Mouse (Mus musculus): ENCODE measurements around the gene Ccdc105. TPM values are rescaled to one million over a fixed set of nuclear protein-coding genes. Genes with fewer than 3 reads are reported as not detected.

The Ccdc105 gene
- polyA plus RNA-seq, 2 experiments: not detected

- H3K4me3 ChIP-seq (ENCODE audit: insufficient read depth in 1 of 2, low read depth in 2 of 2, low read length in 2 of 2): no peak within 1 kb of the TSS
- H3K4me1 ChIP-seq (replicated peaks; ENCODE audit: control insufficient read depth in 2 of 2, insufficient read depth in 2 of 2, low read length in 1 of 2): no peaks in the 10 kb centered on the region
- no peaks in the 10 kb centered on the region for H3K36me3 ChIP-seq (replicated peaks; ENCODE audit: control insufficient read depth, insufficient read depth, low read depth)
- DNase-seq (ENCODE audit: low read depth in 3 of 3, low spot score in 3 of 3): no peak
- H3K9me3 ChIP-seq (ENCODE audit: control insufficient read depth, low read length): no peaks in the 10 kb centered on the region
- TF ChIP-seq EP300 (IDR thresholded peaks at IDR 0.05; ENCODE audit: low read depth) (no peak), CTCF (IDR thresholded peaks at IDR 0.05; ENCODE audit: low read depth) (no peak)
- no peaks in the 10 kb centered on the region for H3K27me3 ChIP-seq (ENCODE audit: control insufficient read depth, insufficient read depth, low read length)
- H3K4me2 ChIP-seq (ENCODE audit: low read depth): no peak within 1 kb of the TSS
- 49% methylated on average over 11 of the region's 11 CpGs for WGBS (ENCODE audit: insufficient replicate concordance)
- no peak within 1 kb of the TSS for H3K9ac ChIP-seq (replicated peaks)
- no peak within 1 kb of the TSS for H3K27ac ChIP-seq
- ATAC-seq (ENCODE audit: insufficient read depth): no peak
These were observed 34.8 kb downstream of the Ccdc105 start, which contains the start of gene Casp14 for GRCm38 (mm10) chr10:78718056-78718455. Gene Casp14 (minus strand): TSS chr10:78718294.

GRCm38 (mm10) chr10:78716231-78716630 is 36.6 kb downstream of the Ccdc105 start:
- Histone ChIP-seq H3K9ac (replicated peaks) (no peak overlapping the region), H3K4me2 (ENCODE audit: low read depth) (no peak overlapping the region), H3K4me3 (ENCODE audit: insufficient read depth in 1 of 2, low read depth in 2 of 2, low read length in 2 of 2) (no peak overlapping the region), H3K27me3 (ENCODE audit: control insufficient read depth, insufficient read depth, low read length) (no peaks in the 10 kb centered on the region), H3K4me1 (replicated peaks; ENCODE audit: control insufficient read depth in 2 of 2, insufficient read depth in 2 of 2, low read length in 1 of 2) (no peaks in the 10 kb centered on the region), H3K36me3 (replicated peaks; ENCODE audit: control insufficient read depth, insufficient read depth, low read depth) (no peaks in the 10 kb centered on the region), H3K9me3 (ENCODE audit: control insufficient read depth, low read length) (no peaks in the 10 kb centered on the region), H3K27ac (no peak overlapping the region)
- ATAC-seq (ENCODE audit: insufficient read depth): no peak
- no peak for DNase-seq (ENCODE audit: low read depth in 3 of 3, low spot score in 3 of 3)
- no peak for TF ChIP-seq EP300 (IDR thresholded peaks at IDR 0.05; ENCODE audit: low read depth)
- no peak for TF ChIP-seq CTCF (IDR thresholded peaks at IDR 0.05; ENCODE audit: low read depth)

DNA sequence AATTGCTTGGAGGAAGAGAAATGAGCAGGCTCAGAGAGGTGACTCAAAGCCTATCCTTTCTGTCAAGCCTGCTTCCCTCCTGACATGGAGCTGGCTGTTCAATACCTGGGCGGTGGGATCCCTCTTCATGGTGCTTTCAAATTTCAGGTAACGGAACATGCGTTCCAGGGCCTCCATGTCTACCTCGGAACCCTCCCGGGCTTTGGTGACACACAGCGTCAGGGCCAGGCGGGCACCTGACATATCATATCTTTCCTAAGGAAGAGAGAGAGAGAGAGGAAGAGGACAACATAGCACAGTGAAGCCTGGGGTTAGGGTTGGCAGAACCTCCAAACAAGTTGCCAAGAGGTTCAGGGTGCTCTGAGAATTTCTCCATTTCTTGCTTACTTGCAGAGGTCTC is 37.7 kb downstream of the Ccdc105 start:
- no peaks in the 10 kb centered on the region for H3K27me3 ChIP-seq (ENCODE audit: control insufficient read depth, insufficient read depth, low read length)
- ATAC-seq (ENCODE audit: insufficient read depth): no peak
- H3K4me3 ChIP-seq (ENCODE audit: insufficient read depth in 1 of 2, low read depth in 2 of 2, low read length in 2 of 2): no peak overlapping the region
- TF ChIP-seq EP300 (IDR thresholded peaks at IDR 0.05; ENCODE audit: low read depth) (no peak), CTCF (IDR thresholded peaks at IDR 0.05; ENCODE audit: low read depth) (no peak)
- H3K9me3 ChIP-seq (ENCODE audit: control insufficient read depth, low read length): no peaks in the 10 kb centered on the region
- no peak overlapping the region for H3K27ac ChIP-seq
- no peak overlapping the region for H3K9ac ChIP-seq (replicated peaks)
- H3K4me2 ChIP-seq (ENCODE audit: low read depth): no peak overlapping the region
- H3K4me1 ChIP-seq (replicated peaks; ENCODE audit: control insufficient read depth in 2 of 2, insufficient read depth in 2 of 2, low read length in 1 of 2): no peaks in the 10 kb centered on the region
- no peaks in the 10 kb centered on the region for H3K36me3 ChIP-seq (replicated peaks; ENCODE audit: control insufficient read depth, insufficient read depth, low read depth)
- DNase-seq (ENCODE audit: low read depth in 3 of 3, low spot score in 3 of 3): no peak
- WGBS (ENCODE audit: insufficient replicate concordance): 65% methylated on average over 7 of the region's 7 CpGs

DNA sequence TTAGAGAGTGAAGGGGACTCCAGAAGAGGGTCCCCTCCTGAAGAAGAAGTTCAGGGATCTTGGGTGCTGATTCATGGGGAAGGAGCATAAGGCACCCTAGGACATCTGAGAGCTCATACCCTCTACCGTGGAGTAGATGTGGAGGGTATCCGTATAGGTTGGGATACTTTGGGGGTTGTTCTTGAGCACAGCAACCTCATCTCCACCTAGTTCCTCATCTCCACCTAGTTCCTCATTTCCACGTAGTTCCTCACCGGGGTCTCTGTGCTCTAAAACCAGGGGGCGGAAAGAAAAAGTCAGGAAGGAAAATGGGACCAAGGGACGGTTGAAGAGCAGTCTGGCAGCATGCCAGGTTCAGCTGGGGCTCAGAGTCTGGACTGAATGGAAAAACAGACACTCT is 38.7 kb downstream of the Ccdc105 start:
- no peak overlapping the region for H3K4me3 ChIP-seq (ENCODE audit: insufficient read depth in 1 of 2, low read depth in 2 of 2, low read length in 2 of 2)
- H3K27ac ChIP-seq: no peak overlapping the region
- no peaks in the 10 kb centered on the region for H3K4me1 ChIP-seq (replicated peaks; ENCODE audit: control insufficient read depth in 2 of 2, insufficient read depth in 2 of 2, low read length in 1 of 2)
- ATAC-seq (ENCODE audit: insufficient read depth) (no peak), DNase-seq (ENCODE audit: low read depth in 3 of 3, low spot score in 3 of 3) (no peak)
- no peak for TF ChIP-seq CTCF (IDR thresholded peaks at IDR 0.05; ENCODE audit: low read depth)
- no peak for TF ChIP-seq EP300 (IDR thresholded peaks at IDR 0.05; ENCODE audit: low read depth)
- no peak overlapping the region for H3K9ac ChIP-seq (replicated peaks)
- 36% methylated on average over 6 of the region's 6 CpGs for WGBS (ENCODE audit: insufficient replicate concordance)
- no peaks in the 10 kb centered on the region for H3K27me3 ChIP-seq (ENCODE audit: control insufficient read depth, insufficient read depth, low read length)
- no peak overlapping the region for H3K4me2 ChIP-seq (ENCODE audit: low read depth)
- no peaks in the 10 kb centered on the region for H3K9me3 ChIP-seq (ENCODE audit: control insufficient read depth, low read length)
- no peaks in the 10 kb centered on the region for H3K36me3 ChIP-seq (replicated peaks; ENCODE audit: control insufficient read depth, insufficient read depth, low read depth)

GRCm38 (mm10) chr10:78710706-78711105 is 42.2 kb downstream of the Ccdc105 start:
- H3K36me3 ChIP-seq (replicated peaks; ENCODE audit: control insufficient read depth, insufficient read depth, low read depth): no peaks in the 10 kb centered on the region
- H3K4me3 ChIP-seq (ENCODE audit: insufficient read depth in 1 of 2, low read depth in 2 of 2, low read length in 2 of 2): no peak overlapping the region
- ATAC-seq (ENCODE audit: insufficient read depth) (no peak), DNase-seq (ENCODE audit: low read depth in 3 of 3, low spot score in 3 of 3) (no peak)
- no peaks in the 10 kb centered on the region for H3K4me1 ChIP-seq (replicated peaks; ENCODE audit: control insufficient read depth in 2 of 2, insufficient read depth in 2 of 2, low read length in 1 of 2)
- no peak overlapping the region for H3K9ac ChIP-seq (replicated peaks)
- H3K27me3 ChIP-seq (ENCODE audit: control insufficient read depth, insufficient read depth, low read length): no peaks in the 10 kb centered on the region
- H3K4me2 ChIP-seq (ENCODE audit: low read depth): no peak overlapping the region
- TF ChIP-seq EP300 (IDR thresholded peaks at IDR 0.05; ENCODE audit: low read depth) (no peak), CTCF (IDR thresholded peaks at IDR 0.05; ENCODE audit: low read depth) (no peak)
- H3K27ac ChIP-seq: no peak overlapping the region
- H3K9me3 ChIP-seq (ENCODE audit: control insufficient read depth, low read length): no peaks in the 10 kb centered on the region

All from liver, embryonic 14.5 days (tissue).